Mouse (Mus musculus): Measurements from ENCODE around the gene Rhbdl1.

The Rhbdl1 gene

DNA sequence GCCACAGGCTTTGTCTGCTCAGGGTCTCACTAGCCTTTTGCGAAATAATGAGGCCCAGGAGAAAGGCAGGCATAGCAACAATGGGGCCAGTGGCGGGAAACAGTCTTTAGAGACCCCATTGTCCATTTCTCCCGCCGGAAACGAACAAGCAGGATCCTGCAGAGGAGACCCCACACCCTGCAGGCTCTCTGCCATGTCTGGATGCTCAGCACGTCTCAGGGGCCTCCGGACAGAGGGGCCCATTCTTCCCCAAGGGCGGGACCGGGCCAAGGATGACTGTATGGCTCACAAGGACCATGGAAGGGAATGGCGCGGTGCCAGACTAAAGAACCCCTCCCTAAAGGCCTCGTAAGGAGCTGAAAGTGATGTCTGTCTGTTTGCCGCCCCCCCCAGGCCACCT lies 42.9 kb downstream of the Rhbdl1 start:
- no peak for DNase-seq (ENCODE audit: low read depth)

DNA sequence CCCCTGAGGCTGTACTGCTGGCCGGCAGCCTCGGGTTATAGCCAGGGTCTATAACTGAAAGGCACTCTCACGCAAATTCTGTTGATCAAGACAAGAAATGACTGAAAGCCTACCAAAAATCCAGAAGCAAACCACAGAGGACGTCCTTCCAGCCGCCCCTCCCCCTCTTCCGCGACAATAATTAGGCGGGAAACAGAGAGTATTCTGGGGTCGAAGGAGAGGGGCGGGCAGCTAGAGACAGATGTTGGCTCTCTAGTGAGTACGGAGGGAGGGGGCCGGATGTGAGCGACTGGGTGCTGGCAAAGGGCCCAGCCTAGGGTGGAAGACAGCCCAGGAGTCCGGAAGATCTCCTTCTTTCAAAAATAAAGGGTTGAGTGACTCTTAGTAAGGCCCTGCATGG lies 44.5 kb downstream of the Rhbdl1 start, which contains the start of gene Fam173a:
Fam173a (minus strand) TSS at position 287 of the 400 bp plus-strand sequence.
- DNase-seq (ENCODE audit: low read depth): peak; percentile 58

DNA sequence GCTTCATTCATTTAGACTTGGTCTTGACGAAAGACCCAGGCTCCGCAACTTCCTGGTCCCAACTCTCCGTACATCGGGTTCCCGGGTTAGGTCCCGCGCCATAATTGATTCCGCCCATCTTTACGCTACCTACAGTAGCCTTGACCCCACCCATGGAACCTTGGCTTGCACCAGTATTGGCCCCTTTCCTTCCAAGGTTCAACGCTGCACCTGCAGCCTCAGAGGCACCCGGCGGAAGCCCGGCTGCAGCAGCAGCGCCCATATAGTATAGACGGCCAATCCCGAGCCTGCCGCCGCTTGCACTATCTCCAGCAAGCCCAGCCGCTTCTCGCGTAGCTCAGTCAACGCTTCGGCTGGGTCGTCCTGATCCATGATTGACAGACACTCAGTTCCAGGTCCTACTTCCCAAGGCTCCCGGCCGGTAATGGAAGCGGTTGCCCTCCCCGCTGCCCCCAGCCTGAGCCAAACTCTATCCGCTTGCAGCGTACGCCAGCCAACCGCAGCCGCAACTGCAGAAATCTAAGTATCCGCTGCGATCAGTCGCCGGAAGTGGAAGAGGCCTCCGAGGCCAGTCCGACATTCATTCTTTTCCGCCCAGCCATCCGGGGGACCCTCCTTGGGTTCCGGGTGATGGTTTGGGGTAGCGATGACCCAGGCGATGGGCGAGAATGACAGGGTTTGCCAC lies 45.1 kb downstream of the Rhbdl1 start:
- DNase-seq (ENCODE audit: low read depth): peak; percentile 86

DNA sequence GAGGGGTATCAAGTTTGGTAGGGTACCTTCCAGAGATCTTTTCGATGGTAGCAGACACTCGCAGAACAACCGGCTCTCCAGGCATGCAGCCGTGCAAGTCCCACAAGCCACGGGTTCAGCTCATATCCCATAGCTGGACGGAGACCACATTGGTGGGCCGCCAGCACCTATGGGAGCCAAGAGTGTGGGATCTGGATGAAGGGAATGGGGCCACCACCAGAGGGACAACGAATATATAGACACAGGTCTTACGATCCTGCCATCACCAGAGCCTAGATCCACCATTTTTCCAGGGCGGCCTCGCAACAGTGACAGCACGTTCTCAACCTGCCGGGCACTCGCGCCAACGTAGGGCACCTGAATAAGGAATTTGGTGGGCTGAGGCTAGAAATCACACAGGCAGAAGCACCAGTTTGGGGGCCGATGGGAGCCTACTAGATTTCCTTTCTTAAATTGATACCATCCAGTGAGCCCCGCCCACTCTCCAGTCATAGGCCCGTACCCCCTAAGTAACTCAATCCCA lies 45.7 kb downstream of the Rhbdl1 start:
- DNase-seq (ENCODE audit: low read depth): no peak

DNA sequence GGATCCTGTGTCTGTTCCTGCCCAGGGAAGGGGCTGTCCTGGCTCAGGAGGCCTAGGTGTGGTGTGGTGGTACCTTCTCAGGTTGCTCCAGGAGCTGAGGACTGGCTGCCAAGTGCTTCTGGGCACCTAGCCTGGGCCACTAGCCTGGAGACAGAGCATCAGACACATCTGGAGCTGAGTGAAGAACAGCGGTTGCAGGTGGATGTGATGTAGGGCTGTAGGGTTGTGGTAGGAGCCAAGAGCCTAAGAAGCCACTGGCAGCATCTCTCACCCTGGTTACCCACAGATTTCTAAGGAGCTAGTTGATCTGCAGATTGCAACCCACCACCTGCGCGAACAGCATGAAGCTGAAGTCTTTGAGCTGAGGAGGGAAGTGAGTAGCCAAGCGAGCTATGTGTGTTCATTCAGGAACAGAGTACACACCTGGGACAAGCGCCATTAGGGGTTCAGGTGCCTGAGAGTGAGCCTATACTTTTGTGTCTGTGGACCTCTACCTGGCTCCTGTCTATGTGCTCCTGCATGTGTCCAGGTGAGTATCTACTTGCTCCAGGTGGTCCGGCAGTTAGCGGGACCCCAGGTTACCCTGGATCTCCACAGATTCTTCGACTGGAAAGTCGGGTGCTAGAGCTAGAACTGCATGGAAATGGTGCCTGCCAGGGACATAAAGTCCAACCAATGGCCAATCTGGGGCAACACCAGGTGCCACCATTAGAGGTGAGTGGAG lies 50.2 kb downstream of the Rhbdl1 start:
- DNase-seq (ENCODE audit: low read depth): no peak

DNA sequence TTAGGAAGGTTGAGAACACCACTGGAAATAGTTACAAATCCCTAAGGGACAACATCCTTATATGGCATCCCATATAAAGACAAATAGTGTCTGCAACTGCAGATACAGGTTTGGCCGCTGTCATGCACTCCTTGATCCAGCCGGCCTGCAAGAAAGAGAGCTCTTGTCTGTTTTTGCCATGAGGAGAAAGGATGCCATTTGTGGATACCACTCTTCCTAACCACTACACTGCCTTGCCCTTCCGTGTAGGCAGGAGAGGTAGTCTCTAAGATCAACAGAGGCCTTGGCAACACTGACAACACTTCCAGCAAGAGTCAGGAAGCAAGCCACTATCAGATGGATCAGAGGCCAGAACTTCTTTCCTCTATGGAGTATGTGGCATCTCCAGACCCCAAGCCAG lies 50.8 kb downstream of the Rhbdl1 start, which contains the start of gene Ccdc78:
Ccdc78 (plus strand) TSS at position 301 of the 400 bp plus-strand sequence.
- no peak for DNase-seq (ENCODE audit: low read depth)

DNA sequence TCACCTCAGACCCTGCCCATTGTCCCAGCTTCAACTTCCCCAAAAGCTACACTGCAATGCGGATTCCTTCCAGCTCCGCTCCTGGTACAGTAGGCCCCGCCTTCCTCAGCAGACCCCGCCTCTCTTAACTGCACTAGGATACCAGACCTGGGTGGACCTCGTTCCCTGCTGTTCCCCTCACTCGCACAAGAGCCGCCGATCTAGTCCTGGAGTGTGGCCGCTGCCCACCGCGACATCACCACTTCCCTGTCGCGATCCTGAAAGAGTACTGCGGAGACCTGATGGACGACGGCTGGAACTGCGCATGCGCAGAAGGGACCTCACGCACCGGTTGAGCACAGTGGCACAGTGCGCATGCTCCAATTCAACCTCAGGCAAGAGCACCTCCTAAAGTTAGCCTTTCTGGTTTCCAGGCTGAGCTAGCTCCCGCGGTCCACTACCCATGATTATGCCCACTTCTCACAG lies 51.8 kb downstream of the Rhbdl1 start, which contains the start of gene Haghl:
Haghl (minus strand) TSS at position 393 of the 465 bp plus-strand sequence.
- DNase-seq (ENCODE audit: low read depth): peak; percentile 97

Measured in c-Kit-positive CD71-negative TER-119-negative erythroid progenitor cells, embryonic 14.5 days (primary cell).